Mouse (Mus musculus) lung, embryonic 14.5 days (tissue): ENCODE measurements around the gene Ccdc71l. TPM values are rescaled to one million over a fixed set of nuclear protein-coding genes. Genes with fewer than 3 reads are reported as not detected.
A peak's percentile ranks its signal among the peaks of the same experiment; 100 is the strongest.

ENCODE experiments used
- ATAC-seq: fragments of 200-750 bp; cut with Nextera tagmentation; 2 replicates; pipeline ENCODE4 v1.8.0; 2017; ENCODE audit warnings: mild to moderate bottlenecking, moderate TSS enrichment, moderate library complexity; ENCODE audit not compliant: insufficient read depth
- DNase-seq: peaks from one replicate; pipeline ENCODE4 v3.0.0-alpha.2; 2015
- H3K27ac ChIP-seq: fragments of 300-500 bp; sonication (generic); 2 replicates; pipeline ENCODE4 v1.5.1; 2014; ENCODE audit warnings: low read depth, mild to moderate bottlenecking, moderate library complexity
- H3K27me3 ChIP-seq: fragments of 300-500 bp; sonication (generic); 2 replicates; pipeline ENCODE4 v1.6.1; 2014; ENCODE audit warnings: low read length, control low read depth; ENCODE audit not compliant: insufficient read depth
- H3K36me3 ChIP-seq: fragments of 300-500 bp; sonication (generic); 2 replicates; pipeline ENCODE4 v1.6.1; 2014; ENCODE audit warnings: control low read depth; ENCODE audit not compliant: insufficient read depth
- H3K4me1 ChIP-seq: fragments of 300-500 bp; sonication (generic); 2 replicates; pipeline ENCODE4 v1.6.1; 2014; ENCODE audit warnings: antibody characterized with exemption, control low read depth; ENCODE audit not compliant: insufficient read depth
- H3K4me2 ChIP-seq: fragments of 300-500 bp; sonication (generic); 2 replicates; pipeline ENCODE4 v1.6.1; 2014; ENCODE audit warnings: mild to moderate bottlenecking
- H3K4me3 ChIP-seq: fragments of 300-500 bp; sonication (generic); 2 replicates; pipeline ENCODE4 v1.5.1; 2014; ENCODE audit warnings: low read depth, low read length
- H3K9ac ChIP-seq: fragments of 300-500 bp; sonication (generic); 2 replicates; pipeline ENCODE4 v1.6.1; 2014
- H3K9me3 ChIP-seq: fragments of 300-500 bp; sonication (generic); 2 replicates; pipeline ENCODE4 v1.6.1; 2016; ENCODE audit warnings: low read depth, low read length, control low read depth
- CTCF ChIP-seq: IDR thresholded peaks from 2 replicates; pipeline ENCODE4 v1.5.1; 2016; ENCODE audit warnings: antibody characterized with exemption, low read depth
- WGBS: fragments of 180-500 bp; shearing (Covaris S2); extraction: QIAGEN DNeasy Blood & Tissue Kit; methylation state at CpG from one replicate; pipeline ENCODE4 v1.1.7; 2014; 5-methylcytosine and 5-hydroxymethylcytosine counted together
- polyA plus RNA-seq: library from polyadenylated mRNA; unstranded; fragments of >200 nt; fragmentation: Nextera tagmentation; extraction: Ambion mirVana; gene quantifications from 2 replicates; pipeline ENCODE4 v1.2.1, GENCODE M21; 2014

Ccdc71l gene
- polyA plus RNA-seq, 1 experiment from 2014 or later = 5.2 TPM

GRCm38 (mm10) chr12:32379731-32380130, 1.2 kb downstream of the Ccdc71l start:
- ATAC-seq = no peak; the same call in 1 of the 2 replicates
- no peaks in the 10 kb centered on the region for H3K27me3 ChIP-seq
- peaks cover 7% of the 10 kb centered on the region; the same call in 1 of the 2 replicates for H3K4me1 ChIP-seq
- DNase-seq = no peak
- H3K9ac ChIP-seq = peak overlapping the region; percentile 89
- H3K36me3 ChIP-seq = peaks cover 4% of the 10 kb centered on the region; the same call in 1 of the 2 replicates
- no peaks in the 10 kb centered on the region for H3K9me3 ChIP-seq
- H3K4me2 ChIP-seq = peak overlapping the region; percentile 82
- H3K4me3 ChIP-seq = peak overlapping the region; percentile 78
- H3K27ac ChIP-seq = peak overlapping the region; percentile 96
- 2% methylated on average over 28 of the region's 28 CpGs for WGBS
- no peak for TF ChIP-seq CTCF

DNA sequence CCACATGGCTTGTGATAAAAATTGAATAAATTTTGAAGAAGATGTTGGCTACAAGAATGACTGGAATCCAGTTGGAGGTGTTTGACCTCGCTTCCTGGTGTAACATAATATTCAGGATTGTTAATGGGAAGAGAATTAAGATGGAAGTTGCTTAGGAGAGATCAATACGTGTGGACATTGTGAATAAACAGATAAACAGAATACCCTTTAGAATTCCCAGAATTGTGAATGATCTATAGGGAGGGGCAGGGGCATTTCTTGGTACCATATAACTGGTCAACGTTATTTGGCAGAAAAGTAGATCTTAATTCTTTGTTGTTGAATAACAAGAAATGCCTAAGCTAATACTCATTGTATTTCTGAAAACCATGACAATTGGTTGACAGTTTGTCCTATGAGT, 2.0 kb downstream of the Ccdc71l start:
- WGBS = 72% methylated on average over 3 of the region's 3 CpGs
- DNase-seq (no peak), ATAC-seq (no peak)
- Histone ChIP-seq H3K4me2 (peak overlapping the region; percentile 82), H3K4me3 (peak overlapping the region; percentile 78), H3K4me1 (peaks cover 7% of the 10 kb centered on the region; the same call in 1 of the 2 replicates), H3K36me3 (peaks cover 4% of the 10 kb centered on the region; the same call in 1 of the 2 replicates), H3K27me3 (no peaks in the 10 kb centered on the region), H3K9ac (no peak overlapping the region; the same call in 1 of the 2 replicates), H3K27ac (no peak overlapping the region), H3K9me3 (no peaks in the 10 kb centered on the region)
- no peak for TF ChIP-seq CTCF

DNA sequence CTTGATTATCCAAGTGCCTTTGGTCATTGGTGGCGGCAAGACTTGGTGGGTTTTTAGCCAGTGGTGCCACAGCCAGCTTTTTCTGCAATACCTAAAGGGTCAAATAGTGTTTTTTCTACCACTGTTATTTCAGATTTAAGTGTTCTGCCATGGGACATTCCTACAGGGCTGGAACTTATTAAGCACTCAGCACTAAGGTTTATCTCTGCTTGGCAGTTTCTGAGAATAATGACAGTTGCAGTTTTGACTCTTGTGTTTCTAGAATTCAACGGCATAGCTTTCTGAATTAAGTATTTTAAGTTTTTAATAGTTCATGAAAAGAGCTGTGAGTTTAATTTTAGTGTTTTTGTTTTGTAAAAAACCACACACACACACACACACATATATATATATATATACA, 2.5 kb downstream of the Ccdc71l start:
- no peaks in the 10 kb centered on the region for H3K27me3 ChIP-seq
- no peak overlapping the region for H3K27ac ChIP-seq
- no peak for TF ChIP-seq CTCF
- H3K36me3 ChIP-seq = peaks cover 4% of the 10 kb centered on the region; the same call in 1 of the 2 replicates
- peak overlapping the region; percentile 78 for H3K4me3 ChIP-seq
- DNase-seq = no peak
- peaks cover 7% of the 10 kb centered on the region; the same call in 1 of the 2 replicates for H3K4me1 ChIP-seq
- H3K4me2 ChIP-seq = peak overlapping the region; percentile 82
- 84% methylated on average over 2 of the region's 2 CpGs for WGBS
- no peaks in the 10 kb centered on the region for H3K9me3 ChIP-seq
- ATAC-seq = no peak
- H3K9ac ChIP-seq = no peak overlapping the region; the same call in 1 of the 2 replicates

GRCm38 (mm10) chr12:32419537-32419936, 41.0 kb downstream of the Ccdc71l start:
- no peak overlapping the region for H3K27ac ChIP-seq
- no peak for TF ChIP-seq CTCF
- H3K36me3 ChIP-seq = no peaks in the 10 kb centered on the region
- no peak overlapping the region for H3K4me2 ChIP-seq
- ATAC-seq (no peak), DNase-seq (no peak)
- no peak overlapping the region for H3K4me3 ChIP-seq
- H3K9ac ChIP-seq = no peak overlapping the region
- no peaks in the 10 kb centered on the region for H3K4me1 ChIP-seq
- no peaks in the 10 kb centered on the region for H3K9me3 ChIP-seq
- no peaks in the 10 kb centered on the region for H3K27me3 ChIP-seq
- WGBS = 79% methylated on average over 1 of the region's 1 CpGs

DNA sequence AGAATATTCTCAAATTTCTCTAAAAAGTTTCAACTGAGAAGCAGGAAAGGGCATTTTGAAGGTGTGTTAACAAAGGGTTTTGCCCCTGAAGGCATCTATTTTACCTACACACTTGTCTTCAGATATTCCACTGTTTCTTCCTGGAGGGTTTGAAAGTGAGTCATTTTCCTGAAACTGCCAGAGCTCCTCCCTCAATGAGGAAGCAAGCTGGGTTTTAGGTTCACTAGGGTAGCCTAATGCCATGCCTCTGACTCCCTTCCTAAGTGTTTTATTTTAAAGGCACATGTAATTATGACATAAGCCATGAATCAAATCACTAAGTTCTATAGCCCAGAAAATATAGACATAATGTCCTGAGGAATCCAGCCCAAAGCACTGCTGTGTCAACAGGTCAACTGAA, 49.3 kb downstream of the Ccdc71l start:
- ATAC-seq (no peak), DNase-seq (no peak)
- Histone ChIP-seq H3K9ac (no peak overlapping the region), H3K4me1 (no peaks in the 10 kb centered on the region), H3K4me3 (no peak overlapping the region), H3K36me3 (no peaks in the 10 kb centered on the region), H3K9me3 (no peaks in the 10 kb centered on the region), H3K27ac (no peak overlapping the region), H3K27me3 (no peaks in the 10 kb centered on the region), H3K4me2 (no peak overlapping the region)
- no peak for TF ChIP-seq CTCF

GRCm38 (mm10) chr12:32431004-32431403, 52.5 kb downstream of the Ccdc71l start:
- 79% methylated on average over 1 of the region's 1 CpGs for WGBS
- H3K9ac ChIP-seq = no peak overlapping the region
- no peak overlapping the region for H3K4me3 ChIP-seq
- TF ChIP-seq CTCF = no peak
- no peak for ATAC-seq
- H3K4me2 ChIP-seq = no peak overlapping the region
- H3K36me3 ChIP-seq = no peaks in the 10 kb centered on the region
- no peaks in the 10 kb centered on the region for H3K4me1 ChIP-seq
- H3K27me3 ChIP-seq = no peaks in the 10 kb centered on the region
- H3K9me3 ChIP-seq = no peaks in the 10 kb centered on the region
- no peak for DNase-seq
- no peak overlapping the region for H3K27ac ChIP-seq

Other genes with a start within 250 kb of the Ccdc71l start
- 3.9 and 4.8 TPM in 2 replicates for gene Pik3cg, start 170.0 kb upstream of the Ccdc71l start, polyA plus RNA-seq